Mouse (Mus musculus) left cerebral cortex, adult 2 months (tissue): ENCODE results near the gene Chmp3. TPM values are rescaled to one million over a fixed set of nuclear protein-coding genes. Genes with fewer than 3 reads are reported as not detected.
A peak's percentile ranks its signal among the peaks of the same experiment; 100 is the strongest.

Source experiments
- DNase-seq, 2 experiments: peaks; one replicate each; pipeline ENCODE4 v3.0.0; 2021 to 2022; ENCODE audit warnings: low spot score in 2 of 2, mixed read lengths in 1 of 2; ENCODE audit errors: extremely low spot score in 1 of 2
- H3K27ac ChIP-seq: fragments of 200-600 bp; 2 replicates; pipeline ENCODE4 v1.8.1; 2022
- H3K4me3 ChIP-seq: fragments of 200-600 bp; 2 replicates; pipeline ENCODE4 v1.8.1; 2022
- CTCF ChIP-seq: fragments of 200-600 bp; IDR thresholded peaks from 2 replicates; pipeline ENCODE4 v1.8.1; 2022; ENCODE audit warnings: antibody characterized with exemption, mild to moderate bottlenecking, moderate library complexity
- intact Hi-C: fragments of 180-260 bp; cut with DNase I; formaldehyde crosslinking; loops from one replicate; pipeline ENCODE4 v1.15.1; 2025
- long read RNA-seq, 2 experiments: library from polyadenylated mRNA; stranded (forward); transcript quantifications; one replicate each; pipeline ENCODE4 v2.0.0; 2021; ENCODE audit warnings: borderline mapping rate in 2 of 2
- total RNA-seq, 2 experiments: library from RNA; stranded (reverse); gene quantifications; 2 replicates each; pipeline ENCODE4 v1.2.3; 2021

The Chmp3 gene
- 100 to 1,000 TPM in 1 of 2 experiments, 10 to 100 TPM in 1; 100.0 to 109 TPM for total RNA-seq
- long read RNA-seq, experiment 1, transcript Chmp3-201 (6 exons, 2,654 nt), result major isoform, 56 of 78 reads
- long read RNA-seq, experiment 1, partial matches to known transcripts, result 7 of 78 reads
- long read RNA-seq, experiment 1, other reads (novel, unspliced or antisense), result 15 of 78 reads
- long read RNA-seq, experiment 2, transcript Chmp3-201 (6 exons, 2,654 nt), result major isoform, 41 of 61 reads
- long read RNA-seq, experiment 2, partial matches to known transcripts, result 5 of 61 reads
- long read RNA-seq, experiment 2, other reads (novel, unspliced or antisense), result 15 of 61 reads

DNA sequence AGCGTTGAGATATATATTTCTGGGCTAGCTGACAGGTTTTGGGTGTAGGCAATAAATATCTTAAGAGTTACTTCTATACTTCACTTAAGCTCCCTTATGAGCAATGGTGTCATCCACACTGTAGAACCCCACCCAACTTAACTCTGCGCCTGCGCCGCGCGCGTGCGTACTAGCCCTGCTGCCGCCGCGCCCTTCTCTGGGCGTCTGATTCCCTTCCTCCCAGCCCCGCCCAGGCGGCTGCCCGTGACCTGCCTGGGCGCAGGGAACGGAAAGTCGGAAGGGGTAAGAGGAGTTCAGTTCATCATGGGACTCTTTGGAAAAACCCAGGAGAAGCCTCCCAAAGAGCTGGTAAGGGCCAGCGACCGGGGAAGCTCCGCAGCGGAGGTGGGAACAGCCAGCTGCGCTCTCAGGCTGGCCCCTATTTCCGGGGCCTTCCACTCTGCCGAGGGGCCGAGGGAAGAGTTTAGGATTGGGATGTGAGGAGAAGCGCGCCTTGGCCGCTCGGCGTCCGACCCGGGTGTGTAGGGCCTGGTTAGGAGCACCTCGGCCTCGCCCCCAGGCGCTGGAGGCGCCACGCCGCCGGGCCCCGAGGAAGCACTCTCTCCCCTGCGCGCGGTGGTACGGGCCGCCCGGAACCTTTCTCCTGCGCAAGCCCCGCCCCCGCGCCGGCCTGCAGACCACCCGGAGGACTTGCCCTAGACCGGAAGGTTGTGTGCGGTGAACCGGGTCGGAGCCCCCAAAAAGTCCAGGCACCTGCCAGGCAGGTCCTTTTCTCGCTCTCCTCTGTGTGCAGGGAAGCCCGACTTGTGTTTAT, at the start of gene Chmp3:
Gene Chmp3 (plus strand): TSS at position 112 of the 814 bp plus-strand sequence.
- peak within 1 kb of the TSS; percentile 92 for H3K27ac ChIP-seq
- no peak for TF ChIP-seq CTCF
- peak within 1 kb of the TSS; percentile 88 for H3K4me3 ChIP-seq
- DNase-seq, result peak; percentile 95 to 97
- intact Hi-C loops, result loop anchor here (2.0 to 5.0 kb wide), 4 partner anchors 49 to 278 kb away; partner anchors contain the start of genes Krcc1 and Rmnd5a

DNA sequence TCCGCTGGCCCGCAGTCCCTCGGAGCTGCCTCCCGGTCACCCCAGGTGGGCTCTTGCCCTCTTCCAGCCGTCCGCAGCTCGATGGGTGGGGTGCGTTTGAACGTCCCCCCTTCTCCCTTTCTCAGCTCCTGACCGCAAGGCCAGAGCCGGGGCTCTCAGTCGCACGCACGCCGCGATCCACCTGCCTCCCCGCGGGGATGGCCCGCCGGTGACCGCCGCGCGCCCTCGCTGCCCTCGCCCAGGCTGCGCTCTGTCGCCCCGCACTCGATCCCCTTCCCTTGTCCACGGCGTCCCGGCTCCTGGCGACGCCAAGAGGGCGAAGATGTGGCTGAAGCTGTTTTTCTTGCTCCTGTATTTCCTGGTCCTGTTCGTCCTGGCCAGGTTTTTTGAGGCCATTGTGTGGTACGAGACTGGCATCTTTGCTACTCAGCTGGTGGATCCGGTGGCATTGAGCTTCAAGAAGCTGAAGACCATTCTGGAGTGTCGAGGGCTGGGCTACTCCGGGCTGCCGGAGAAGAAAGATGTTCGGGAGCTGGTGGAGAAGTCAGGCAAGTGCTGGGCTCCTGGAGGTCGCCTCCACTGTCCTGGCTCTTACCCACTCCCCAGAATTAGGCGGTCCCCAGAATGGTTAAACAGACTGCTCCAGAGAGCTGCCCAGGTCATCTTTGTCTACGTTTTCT, 49.1 kb upstream of the Chmp3 start:
- DNase-seq, result peak; percentile 45 to 48
- peak overlapping the region; percentile 99 for H3K27ac ChIP-seq
- intact Hi-C loops, result loop anchor here (2.0 to 5.0 kb wide), 3 partner anchors 50 to 308 kb away; partner anchors contain the start of gene Krcc1
- TF ChIP-seq CTCF, result no peak
- peak overlapping the region; percentile 98 for H3K4me3 ChIP-seq

DNA sequence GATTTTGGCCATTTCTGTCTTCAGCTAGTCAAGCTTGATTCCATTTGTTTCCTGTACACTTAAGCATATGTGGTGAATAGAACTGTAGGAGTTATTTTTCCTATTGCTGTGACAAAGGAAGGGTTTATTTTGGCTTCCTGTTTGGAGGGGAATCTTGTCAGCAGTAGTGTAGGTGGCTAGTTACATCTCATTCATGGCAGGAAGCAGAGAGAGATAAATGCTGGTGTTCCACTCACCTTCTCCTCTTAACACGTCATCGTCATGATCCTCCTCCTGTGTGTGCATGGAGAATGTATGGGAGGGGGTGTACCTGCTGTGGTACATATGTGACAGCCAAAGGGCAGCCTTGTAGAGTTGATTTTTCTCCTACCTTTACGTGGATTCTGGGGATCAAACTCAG, 43.0 kb upstream of the Chmp3 start:
- intact Hi-C loops, result no loop called here
- no peak for DNase-seq
- no peak for TF ChIP-seq CTCF
- no peak overlapping the region for H3K27ac ChIP-seq
- no peak overlapping the region for H3K4me3 ChIP-seq

DNA sequence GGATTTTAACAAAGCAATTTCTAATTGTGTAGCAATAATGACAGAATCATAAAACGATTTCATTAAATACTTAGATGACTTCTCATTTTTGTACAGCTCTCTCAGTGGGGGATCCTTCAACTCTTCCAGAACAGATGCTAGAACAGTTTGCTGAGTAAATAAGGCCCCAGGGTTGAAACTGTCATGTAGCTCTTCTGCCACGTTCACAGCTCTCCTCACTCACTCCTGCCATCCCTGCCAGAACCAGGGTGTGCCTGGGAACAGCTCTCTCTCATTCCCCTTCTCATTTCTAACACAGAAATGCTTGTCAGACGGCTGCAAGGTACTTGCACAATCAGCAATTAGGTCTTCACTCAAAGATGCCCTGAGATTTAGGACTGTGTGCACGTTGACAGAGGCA, 40.6 kb upstream of the Chmp3 start:
- intact Hi-C loops, result no loop called here
- Histone ChIP-seq H3K27ac (no peak overlapping the region), H3K4me3 (no peak overlapping the region)
- no peak for DNase-seq
- no peak for TF ChIP-seq CTCF

DNA sequence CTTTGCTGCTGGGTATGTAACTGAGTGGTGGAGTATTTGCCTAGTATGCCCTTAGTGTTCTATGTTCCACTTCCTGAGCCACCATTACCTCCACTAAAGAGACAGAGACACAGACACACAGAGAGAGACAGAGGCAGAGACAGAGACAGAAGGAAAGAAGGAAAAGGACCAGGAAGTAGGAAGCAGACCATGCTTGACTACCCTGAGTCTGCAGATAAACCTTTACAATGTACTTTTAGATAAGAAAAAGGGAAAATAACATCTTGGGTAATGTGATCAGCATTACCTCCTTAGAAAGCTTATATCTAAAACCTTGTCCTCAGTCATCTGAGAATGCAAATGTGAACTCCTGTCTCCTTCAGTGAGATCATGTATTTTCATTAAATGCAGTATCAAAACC, 39.9 kb upstream of the Chmp3 start:
- H3K4me3 ChIP-seq, result no peak overlapping the region
- DNase-seq, result no peak
- H3K27ac ChIP-seq, result no peak overlapping the region
- intact Hi-C loops, result no loop called here
- TF ChIP-seq CTCF, result no peak

DNA sequence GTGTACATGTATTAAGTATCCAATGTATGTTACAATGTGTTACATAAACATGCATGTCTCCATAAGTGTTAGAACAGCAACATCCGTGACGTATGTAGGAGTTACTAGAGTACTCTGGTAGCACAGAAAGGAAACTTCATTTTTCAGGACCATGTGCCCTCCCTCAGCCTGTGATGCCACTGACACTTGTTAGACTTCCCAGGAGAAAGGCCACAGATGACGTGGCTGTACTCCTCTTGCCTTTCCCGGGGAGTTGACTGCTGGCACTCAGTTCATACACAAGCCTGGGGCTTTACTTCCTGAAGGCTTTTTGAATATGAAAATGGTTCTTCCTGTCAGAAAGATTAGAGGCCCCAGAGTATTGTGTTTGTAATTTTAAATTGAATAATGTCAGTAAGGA, 39.5 kb upstream of the Chmp3 start:
- TF ChIP-seq CTCF, result no peak
- intact Hi-C loops, result no loop called here

DNA sequence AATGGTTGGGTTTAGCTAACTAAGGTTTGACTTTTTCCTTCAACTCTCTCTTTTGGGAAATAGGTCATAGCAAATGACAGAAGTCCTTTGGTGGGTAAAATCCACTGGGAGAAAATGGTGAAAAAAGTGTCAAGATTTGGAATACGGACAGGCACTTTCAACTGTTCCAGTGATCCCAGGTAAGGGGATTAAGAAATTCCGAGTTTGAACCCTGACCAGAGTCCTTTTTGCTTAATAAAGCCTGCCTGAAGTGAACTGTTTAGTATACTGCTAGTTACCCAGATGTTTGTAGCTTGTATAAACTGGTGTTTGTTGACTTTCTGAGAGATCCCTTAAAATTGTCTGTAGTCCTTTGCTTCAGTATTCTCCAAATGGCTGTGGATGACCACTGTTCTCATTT, 37.9 kb upstream of the Chmp3 start:
- TF ChIP-seq CTCF, result no peak
- Histone ChIP-seq H3K4me3 (no peak overlapping the region), H3K27ac (no peak overlapping the region)
- intact Hi-C loops, result no loop called here
- no peak for DNase-seq

More for the DNA sequence above, 39.5 kb upstream of the Chmp3 start:
- H3K27ac ChIP-seq, result no peak overlapping the region
- H3K4me3 ChIP-seq, result no peak overlapping the region
- DNase-seq, result no peak

DNA sequence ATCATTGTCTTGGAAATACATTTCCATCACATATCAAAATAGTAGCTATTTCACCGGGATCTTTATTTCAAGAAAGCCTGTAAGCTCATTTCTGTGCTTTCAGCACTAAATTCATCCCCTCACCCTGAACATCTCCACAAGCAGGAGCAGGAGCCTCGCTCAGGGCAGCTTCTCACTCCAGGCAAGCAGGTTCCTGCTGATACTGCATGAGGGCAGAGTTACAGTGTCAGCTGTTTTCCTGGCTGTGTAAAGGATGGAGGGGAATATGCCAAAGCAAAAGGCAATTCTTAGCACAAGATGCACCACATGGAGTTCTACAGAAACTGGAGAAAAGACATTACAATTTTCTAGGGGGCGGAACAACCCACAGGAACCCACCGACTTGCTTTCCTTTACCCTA, 24.1 kb upstream of the Chmp3 start:
- no peak for TF ChIP-seq CTCF
- intact Hi-C loops, result no loop called here
- no peak for DNase-seq
- H3K27ac ChIP-seq, result no peak overlapping the region
- no peak overlapping the region for H3K4me3 ChIP-seq

DNA sequence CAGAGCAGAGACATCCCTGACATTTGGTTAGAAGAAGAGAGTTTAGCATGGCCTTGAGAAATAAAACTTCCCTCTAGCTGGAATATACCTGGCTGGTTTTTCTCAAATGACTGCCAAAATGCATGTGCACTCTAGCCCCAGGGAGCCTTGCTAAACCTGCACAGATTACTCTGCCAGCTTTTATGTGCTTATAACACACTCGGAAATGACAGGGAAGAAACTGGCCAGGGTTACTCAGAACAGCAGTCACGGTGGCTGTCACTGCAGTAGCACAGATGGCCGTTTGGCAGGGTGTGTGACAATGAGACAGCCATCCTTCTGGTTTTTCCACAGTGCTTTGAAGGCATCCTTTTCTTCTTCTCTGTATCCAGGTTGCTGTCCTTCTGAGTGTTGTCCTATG, 18.0 kb upstream of the Chmp3 start:
- Histone ChIP-seq H3K4me3 (no peak overlapping the region), H3K27ac (no peak overlapping the region)
- TF ChIP-seq CTCF, result no peak
- no peak for DNase-seq
- intact Hi-C loops, result no loop called here

DNA sequence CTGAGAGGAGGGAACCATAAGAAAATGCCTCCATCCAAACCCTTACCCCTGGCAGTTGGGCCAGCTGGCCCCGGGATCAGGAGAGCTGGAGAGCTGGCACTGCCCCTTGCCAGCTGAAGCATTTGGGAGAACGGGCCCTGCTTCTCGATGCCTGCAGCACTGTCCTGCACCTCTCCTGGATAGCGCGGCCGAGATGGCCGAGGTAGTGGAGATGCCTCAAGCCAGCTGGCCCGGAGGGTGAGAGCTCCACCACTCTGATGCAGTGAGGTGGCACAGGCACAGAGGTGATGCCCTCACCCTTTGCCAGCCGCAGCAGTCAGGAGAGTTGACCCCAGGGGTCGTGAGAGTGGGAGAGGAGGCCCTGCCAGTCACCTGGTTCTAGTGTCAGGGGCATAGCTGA, 16.5 kb upstream of the Chmp3 start:
- no peak for DNase-seq
- TF ChIP-seq CTCF, result no peak
- no peak overlapping the region for H3K4me3 ChIP-seq
- no peak overlapping the region for H3K27ac ChIP-seq
- intact Hi-C loops, result no loop called here

DNA sequence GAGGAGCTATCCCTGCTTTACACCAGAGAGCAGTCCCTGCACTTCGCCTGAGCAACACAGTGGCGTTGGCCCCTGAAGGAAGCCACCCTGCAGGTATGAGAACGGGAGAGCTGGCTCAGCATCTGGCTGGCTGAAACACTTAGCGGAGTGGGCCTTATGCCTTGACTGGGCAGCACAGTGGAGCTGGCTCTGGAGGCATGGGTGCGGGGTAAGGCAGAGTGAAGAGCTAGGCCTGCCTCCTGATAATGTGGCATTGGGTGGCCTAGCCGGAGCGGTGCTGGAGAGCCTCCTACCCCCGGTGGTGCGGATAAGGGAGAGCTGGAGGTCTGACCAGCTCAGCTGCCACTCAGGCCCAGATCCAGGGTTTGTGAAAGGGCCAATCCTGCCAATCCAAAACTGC, 15.8 kb upstream of the Chmp3 start:
- TF ChIP-seq CTCF, result no peak
- Histone ChIP-seq H3K27ac (no peak overlapping the region), H3K4me3 (no peak overlapping the region)
- intact Hi-C loops, result no loop called here
- no peak for DNase-seq

DNA sequence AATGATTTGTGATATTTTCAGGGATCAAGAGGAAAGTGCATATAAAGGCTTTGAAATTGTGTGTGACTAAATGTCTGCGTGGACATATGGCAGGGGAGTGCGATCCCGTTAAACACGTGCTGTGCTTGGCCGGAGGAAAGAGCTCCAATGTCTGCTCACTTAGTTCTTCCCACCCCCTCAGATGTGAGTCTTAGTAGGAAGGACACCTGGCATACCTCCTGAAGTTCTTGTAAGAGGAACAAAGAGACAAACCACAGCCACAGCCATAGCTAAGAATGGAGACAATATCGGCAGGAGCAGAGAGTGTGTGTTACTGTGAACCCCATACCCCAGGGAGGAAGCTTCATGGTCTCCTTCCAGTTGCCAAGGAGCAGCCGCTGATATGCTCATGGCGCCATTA, 13.4 kb upstream of the Chmp3 start:
- Histone ChIP-seq H3K27ac (no peak overlapping the region), H3K4me3 (no peak overlapping the region)
- TF ChIP-seq CTCF, result no peak
- intact Hi-C loops, result no loop called here
- no peak for DNase-seq
